Mouse (Mus musculus) testis, adult 10 weeks (tissue): ENCODE measurements around the gene Gm20820. TPM values are rescaled to one million over a fixed set of nuclear protein-coding genes. Genes with fewer than 3 reads are reported as not detected.

ENCODE experiments used
- polyA plus RNA-seq: library from polyadenylated mRNA; stranded (reverse); fragments of 350-450 nt; fragmentation: Illumina TruSeq; extraction: RNeasy Lipid Tissue Mini Kit (QIAGEN cat#74804); gene quantifications from one replicate; pipeline ENCODE4 v1.2.3, GENCODE M21; 2014; ENCODE audit warnings: low read depth, low replicate concordance

The Gm20820 gene
- polyA plus RNA-seq = not detected

DNA sequence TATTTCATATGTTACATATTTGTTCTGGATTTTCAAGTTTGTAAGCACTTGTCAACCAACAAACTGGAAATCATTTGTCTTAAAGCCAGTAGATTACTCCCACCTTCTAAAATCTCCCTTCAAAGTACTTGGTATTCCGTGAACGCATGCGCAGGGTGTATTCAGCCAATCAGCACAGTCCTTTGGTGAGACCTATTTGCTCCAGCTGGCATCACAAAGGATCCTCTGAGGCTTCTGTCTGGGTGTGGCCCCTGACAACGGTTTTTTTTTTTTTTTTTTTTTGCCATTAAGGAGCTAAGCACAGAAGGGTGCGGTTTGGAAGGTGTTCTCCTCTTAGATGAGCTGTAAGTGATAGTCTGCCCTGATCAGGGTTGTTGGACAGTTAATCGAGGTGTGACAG, at the start of gene Gm20820:
TSS of gene Gm20820 (plus strand) at position 301 of the 400 bp plus-strand sequence.

